Mouse (Mus musculus) C2C12 (cell line): ENCODE results near the gene Nrxn1. TPM values are rescaled to one million over a fixed set of nuclear protein-coding genes. Genes with fewer than 3 reads are reported as not detected.

ENCODE experiments used
- H3K27me3 ChIP-seq: one replicate; pipeline ENCODE4 v1.6.1; 2011; ENCODE audit not compliant: control insufficient read depth, insufficient read depth, insufficient read length
- H3K36me3 ChIP-seq: one replicate; pipeline ENCODE4 v1.6.1; 2011; ENCODE audit not compliant: control insufficient read depth, insufficient read depth
- H3K4me3 ChIP-seq: one replicate; pipeline ENCODE4 v1.5.1; 2011; ENCODE audit warnings: mild to moderate bottlenecking, control low read depth; ENCODE audit not compliant: poor library complexity, insufficient read depth, severe bottlenecking
- H3K79me2 ChIP-seq: one replicate; pipeline ENCODE4 v1.6.1; 2011; ENCODE audit not compliant: control insufficient read depth, insufficient read depth
- H3K79me3 ChIP-seq: one replicate; pipeline ENCODE4 v1.6.1; 2011; ENCODE audit warnings: low read depth, control low read depth
- H3ac ChIP-seq: one replicate; pipeline ENCODE3; 2011; ENCODE audit warnings: low read depth; ENCODE audit not compliant: control insufficient read depth, insufficient read length
- CEBPB ChIP-seq: IDR thresholded peaks from one replicate; pipeline ENCODE4 v1.6.1; 2011; ENCODE audit warnings: low read depth, mild to moderate bottlenecking, control low read depth, moderate library complexity
- CTCF ChIP-seq: IDR thresholded peaks from one replicate; pipeline ENCODE4 v1.5.1; 2011; ENCODE audit not compliant: control insufficient read depth, insufficient read depth, insufficient read length
- FOSL1 ChIP-seq: IDR thresholded peaks from one replicate; pipeline ENCODE4 v1.8.0; 2011; ENCODE audit warnings: mild to moderate bottlenecking, low read length; ENCODE audit not compliant: poor library complexity, insufficient read depth, severe bottlenecking
- MAX ChIP-seq: IDR thresholded peaks from one replicate; pipeline ENCODE4 v1.6.1; 2011; ENCODE audit warnings: mild to moderate bottlenecking, control low read depth
- MYOD1 ChIP-seq: IDR thresholded peaks from one replicate; pipeline ENCODE4 v1.6.1; 2011; ENCODE audit warnings: low read depth; ENCODE audit not compliant: control insufficient read depth, insufficient read length
- MYOG ChIP-seq: IDR thresholded peaks from one replicate; pipeline ENCODE4 v1.6.1; 2011; ENCODE audit not compliant: control insufficient read depth, insufficient read length; ENCODE audit errors: extremely low read depth
- USF1 ChIP-seq: IDR thresholded peaks from one replicate; pipeline ENCODE4 v1.6.1; 2011; ENCODE audit warnings: low read depth, mild to moderate bottlenecking, control low read depth, moderate library complexity
- polyA plus RNA-seq: library from polyadenylated mRNA; unstranded; fragments of >200 nt; fragmentation: generic; extraction: Trizol; gene quantifications from one replicate; pipeline ENCODE4 v1.2.1, GENCODE M21; 2012; ENCODE audit warnings: missing spikeins

The Nrxn1 gene
- polyA plus RNA-seq, 1 experiment = 0.22 TPM

DNA sequence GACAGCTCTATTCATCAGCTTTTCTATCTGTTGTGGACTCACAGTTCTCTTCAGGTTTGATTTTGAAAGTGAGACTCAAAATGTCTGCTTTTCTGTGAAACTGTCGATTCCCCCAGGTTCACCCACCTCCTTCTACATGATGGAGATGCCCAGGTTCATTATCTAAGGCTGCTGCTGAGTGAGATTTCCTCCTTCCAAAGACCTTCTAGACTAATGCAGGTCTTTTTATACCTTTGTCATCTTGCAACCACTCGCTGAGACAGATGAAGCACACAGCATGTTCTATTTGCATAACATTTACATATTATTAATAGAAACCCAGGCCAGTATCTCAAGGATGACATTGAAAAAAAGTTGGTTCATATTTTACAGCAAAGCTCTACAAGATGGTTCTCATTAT is 295.9 kb downstream of the Nrxn1 start:
- Histone ChIP-seq H3K79me2 (no peaks in the 10 kb centered on the region), H3K27me3 (no peaks in the 10 kb centered on the region), H3K4me3 (no peak overlapping the region), H3K36me3 (no peaks in the 10 kb centered on the region), H3ac (no peak overlapping the region), H3K79me3 (no peaks in the 10 kb centered on the region)
- no peak for TF ChIP-seq CTCF
- no peak for TF ChIP-seq CEBPB
- no peak for TF ChIP-seq MYOD1
- TF ChIP-seq MAX = no peak
- no peak for TF ChIP-seq USF1
- TF ChIP-seq FOSL1 = no peak
- no peak for TF ChIP-seq MYOG

DNA sequence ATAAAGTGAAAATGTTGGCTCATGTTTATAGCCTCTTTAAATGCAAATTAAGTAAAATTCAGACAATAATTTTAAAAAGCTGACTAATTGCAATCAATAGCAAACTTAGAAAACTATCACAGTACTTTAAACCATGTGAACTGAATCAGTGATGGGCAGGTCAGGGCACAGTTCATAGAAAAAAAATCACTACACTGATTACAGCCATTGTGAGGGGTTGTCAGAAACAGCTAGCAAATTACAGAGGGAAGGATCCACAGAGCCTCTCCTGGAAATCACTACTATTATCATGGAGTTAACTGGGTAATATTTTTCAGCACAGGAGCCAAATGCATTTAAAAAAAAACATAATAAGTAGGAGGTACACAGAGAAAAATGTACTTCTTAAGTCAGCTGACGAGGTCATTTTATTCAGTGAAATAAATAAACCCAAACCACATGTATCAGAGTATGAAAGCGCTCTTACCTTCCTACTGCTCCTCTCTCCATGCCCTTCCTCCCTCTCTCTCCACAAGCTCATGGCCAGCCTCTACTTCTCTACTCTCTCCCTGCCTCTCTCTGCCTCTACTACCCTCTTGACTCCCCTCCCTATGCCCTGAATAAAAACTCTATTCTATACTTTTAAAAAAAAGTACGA is 304.3 kb downstream of the Nrxn1 start:
- H3K79me3 ChIP-seq = no peaks in the 10 kb centered on the region
- H3K79me2 ChIP-seq = no peaks in the 10 kb centered on the region
- H3K4me3 ChIP-seq = no peak overlapping the region
- TF ChIP-seq MAX (no peak), USF1 (no peak), MYOG (no peak), CTCF (no peak), FOSL1 (no peak), MYOD1 (no peak)
- H3ac ChIP-seq = no peak overlapping the region
- H3K36me3 ChIP-seq = no peaks in the 10 kb centered on the region
- H3K27me3 ChIP-seq = no peaks in the 10 kb centered on the region

DNA sequence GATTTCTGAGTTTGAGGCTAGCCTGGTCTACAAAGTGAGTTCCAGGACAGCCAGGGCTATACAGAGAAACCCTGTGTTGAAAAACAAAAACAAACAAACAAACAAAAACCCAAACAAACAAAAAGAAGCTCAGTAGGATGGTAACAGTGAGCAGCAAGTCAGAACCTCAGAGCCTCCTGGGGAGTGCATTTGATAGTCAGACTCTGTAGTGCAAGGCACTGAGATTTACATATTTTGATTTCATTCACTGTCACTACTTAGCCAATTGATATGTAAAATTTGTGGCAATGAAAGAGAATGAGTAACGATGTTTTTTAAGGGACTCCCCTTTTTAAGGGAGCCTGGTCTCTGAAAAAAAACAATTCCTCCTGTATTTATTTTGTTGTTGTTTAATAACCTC is 304.8 kb downstream of the Nrxn1 start:
- no peaks in the 10 kb centered on the region for H3K27me3 ChIP-seq
- H3K4me3 ChIP-seq = no peak overlapping the region
- H3ac ChIP-seq = no peak overlapping the region
- H3K36me3 ChIP-seq = no peaks in the 10 kb centered on the region
- no peaks in the 10 kb centered on the region for H3K79me3 ChIP-seq
- no peak for TF ChIP-seq CEBPB
- TF ChIP-seq FOSL1 = no peak
- no peak for TF ChIP-seq MYOD1
- no peak for TF ChIP-seq USF1
- TF ChIP-seq MYOG = no peak
- TF ChIP-seq MAX = no peak
- no peak for TF ChIP-seq CTCF
- no peaks in the 10 kb centered on the region for H3K79me2 ChIP-seq

DNA sequence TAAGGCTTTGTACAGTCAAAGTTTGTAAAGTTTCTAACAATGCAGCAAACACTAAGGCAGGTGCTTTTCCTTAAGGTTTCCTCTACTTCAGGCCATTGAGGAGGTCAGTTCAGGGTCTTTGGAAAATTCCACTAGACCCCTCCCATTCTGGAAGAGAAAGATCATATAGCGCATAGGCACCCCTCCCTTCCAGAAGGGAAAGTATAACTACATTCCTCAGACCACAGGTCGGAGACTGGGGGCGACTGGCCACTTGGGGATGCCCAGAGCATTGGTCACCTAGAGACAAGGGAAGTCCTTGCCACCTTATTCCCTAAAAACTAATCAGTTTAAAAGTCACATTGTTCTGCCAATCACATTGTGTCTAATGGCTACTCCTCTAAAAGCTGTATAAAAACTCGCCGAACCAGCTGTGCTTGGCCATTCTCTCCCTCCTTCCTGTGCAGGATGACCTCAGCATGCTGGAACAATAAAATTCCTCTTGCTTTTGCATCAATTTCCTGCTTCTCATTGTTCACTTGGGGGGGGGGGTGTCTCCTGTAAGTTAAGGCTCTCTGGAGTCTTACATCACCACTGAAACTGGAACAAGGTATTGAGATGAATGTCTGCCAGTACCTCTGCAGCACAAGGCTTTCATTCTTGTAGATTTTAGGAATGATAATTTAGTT is 305.6 kb downstream of the Nrxn1 start:
- Histone ChIP-seq H3ac (no peak overlapping the region), H3K27me3 (no peaks in the 10 kb centered on the region), H3K4me3 (no peak overlapping the region), H3K79me2 (no peaks in the 10 kb centered on the region), H3K79me3 (no peaks in the 10 kb centered on the region), H3K36me3 (no peaks in the 10 kb centered on the region)
- TF ChIP-seq USF1 (no peak), FOSL1 (no peak), CEBPB (no peak), MAX (no peak), MYOD1 (no peak), CTCF (no peak), MYOG (no peak)

DNA sequence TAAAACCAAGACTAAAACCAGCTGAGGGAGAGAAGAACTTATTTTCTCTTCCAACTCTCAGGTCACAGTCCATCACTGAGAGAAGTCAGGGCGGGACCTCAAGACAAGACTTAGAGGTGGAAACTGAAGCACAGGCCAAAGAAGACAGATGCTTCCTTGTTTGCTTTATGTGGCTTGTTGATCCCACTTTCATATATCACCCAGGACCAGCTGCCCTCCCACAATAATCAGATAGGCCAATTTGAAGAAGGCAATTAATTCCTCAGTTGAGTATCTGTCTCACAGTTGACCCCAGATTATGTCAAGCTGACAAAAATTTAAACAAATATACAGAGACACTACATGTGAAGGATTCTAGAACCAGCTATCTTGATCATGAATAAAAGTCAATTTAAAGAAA is 312.4 kb downstream of the Nrxn1 start:
- Histone ChIP-seq H3K79me2 (no peaks in the 10 kb centered on the region), H3K4me3 (no peak overlapping the region), H3K36me3 (no peaks in the 10 kb centered on the region), H3K79me3 (no peaks in the 10 kb centered on the region), H3ac (no peak overlapping the region), H3K27me3 (no peaks in the 10 kb centered on the region)
- TF ChIP-seq FOSL1 = no peak
- TF ChIP-seq MYOD1 = no peak
- no peak for TF ChIP-seq MAX
- TF ChIP-seq USF1 = no peak
- no peak for TF ChIP-seq MYOG
- TF ChIP-seq CTCF = no peak
- TF ChIP-seq CEBPB = no peak
